In genomic region chr5:52476826-52477225, GRCm38 (mm10) we compare ENCODE assay signal across 7 mouse cellular contexts. TPM values are rescaled to one million over a fixed set of nuclear protein-coding genes. Genes with fewer than 3 reads are reported as not detected.
DNase-seq lines count a peak whose midpoint lies in the region; ATAC-seq and TF ChIP-seq lines count a peak whose summit lies in the region.

No protein-coding gene starts in this region.

- TF ChIP-seq CTCF in E14TG2a.4 (conservative IDR thresholded peaks at IDR 0.05; ENCODE audit: low read length), result no peak
- no peak for TF ChIP-seq CTCF in heart, postnatal 0 days (IDR thresholded peaks at IDR 0.05; ENCODE audit: low read depth)

- H3K4me3 ChIP-seq in E14TG2a.4 (replicated peaks; ENCODE audit: low read length), result peak overlapping the region; percentile 75
- H3K4me3 ChIP-seq in brown adipose tissue, adult 24 weeks (ENCODE audit: insufficient read depth, low read depth, low read length), result peak overlapping the region; percentile 46
- peak overlapping the region; percentile 47 for H3K4me3 ChIP-seq in heart, postnatal 0 days (ENCODE audit: low read depth, low read length)
- H3K4me3 ChIP-seq in liver, embryonic 13.5 days (replicated peaks), result peak overlapping the region; percentile 39; the same call in 1 of the 2 replicates

- peak overlapping the region; percentile 70 for H3K4me2 ChIP-seq in heart, postnatal 0 days (ENCODE audit: low read depth, low read length)
- peak overlapping the region; percentile 58 for H3K4me2 ChIP-seq in liver, embryonic 13.5 days

- DNase-seq in heart, postnatal 0 days (ENCODE audit: low spot score), result no peak
- no peak for DNase-seq in liver, embryonic 13.5 days
- no peak for DNase-seq in frontal cortex, postnatal 10 days (ENCODE audit: low spot score in 2 of 2)
- DNase-seq in adrenal gland, postnatal 4 days (ENCODE audit: low spot score in 2 of 2), result no peak

- no peaks in the 10 kb centered on the region for H3K36me3 ChIP-seq in E14TG2a.4 (ENCODE audit: insufficient read depth, low read length)
- no peaks in the 10 kb centered on the region for H3K36me3 ChIP-seq in heart, postnatal 0 days (replicated peaks; ENCODE audit: control insufficient read depth, insufficient read depth, low read length)
- no peaks in the 10 kb centered on the region for H3K36me3 ChIP-seq in liver, embryonic 13.5 days

- H3K27ac ChIP-seq in brown adipose tissue, adult 24 weeks (replicated peaks; ENCODE audit: low read depth, low read length), result no peak overlapping the region
- H3K27ac ChIP-seq in heart, postnatal 0 days (ENCODE audit: low read depth), result peak overlapping the region; percentile 83
- peak overlapping the region; percentile 50 for H3K27ac ChIP-seq in liver, embryonic 13.5 days

- H3K4me1 ChIP-seq in E14TG2a.4 (replicated peaks; ENCODE audit: low read depth, low read length), result peaks cover 20% of the 10 kb centered on the region
- H3K4me1 ChIP-seq in brown adipose tissue, adult 24 weeks (ENCODE audit: control insufficient read depth, insufficient read depth, insufficient read length, low read length), result no peaks in the 10 kb centered on the region
- peaks cover 10% of the 10 kb centered on the region; the same call in 1 of the 2 replicates for H3K4me1 ChIP-seq in heart, postnatal 0 days (ENCODE audit: control insufficient read depth, insufficient read depth)
- H3K4me1 ChIP-seq in liver, embryonic 13.5 days (replicated peaks), result no peaks in the 10 kb centered on the region

- peak overlapping the region; percentile 48 for H3K9ac ChIP-seq in heart, postnatal 0 days (replicated peaks; ENCODE audit: low read depth, low read length)
- no peak overlapping the region for H3K9ac ChIP-seq in liver, embryonic 13.5 days

- peaks cover 57% of the 10 kb centered on the region for H3K27me3 ChIP-seq in E14TG2a.4 (ENCODE audit: insufficient read depth, low read length)
- no peaks in the 10 kb centered on the region for H3K27me3 ChIP-seq in heart, postnatal 0 days (ENCODE audit: control insufficient read depth, insufficient read depth, low read length)
- H3K27me3 ChIP-seq in liver, embryonic 13.5 days, result peaks cover 4% of the 10 kb centered on the region

- H3K9me3 ChIP-seq in E14TG2a.4 (ENCODE audit: low read length), result peaks cover 18% of the 10 kb centered on the region
- 0 out of 2 replicates have a peak, but pooled peaks cover 6% of the 10 kb centered on the region for H3K9me3 ChIP-seq in heart, postnatal 0 days (replicated peaks; ENCODE audit: control insufficient read depth, low read length)
- H3K9me3 ChIP-seq in liver, embryonic 13.5 days (replicated peaks), result peaks cover 9% of the 10 kb centered on the region; the same call in 1 of the 2 replicates

- WGBS in heart, postnatal 0 days, result 8% methylated on average over 7 of the region's 7 CpGs
- WGBS in liver, embryonic 13.5 days (ENCODE audit: insufficient replicate concordance), result 8% methylated on average over 7 of the region's 7 CpGs

- peak; percentile 18; the same call in 1 of the 2 replicates for ATAC-seq in heart, postnatal 0 days (ENCODE audit: insufficient read depth, low read depth)
- no peak for ATAC-seq in liver, embryonic 13.5 days (ENCODE audit: low read depth)
- no peak for ATAC-seq in activated CD4-positive, CD25-positive, alpha-beta regulatory T cell, adult 4 months

- TF ChIP-seq EP300 in heart, postnatal 0 days (IDR thresholded peaks at IDR 0.05; ENCODE audit: low read depth), result no peak

RNA-seq across cellular contexts. Expression of gene Ccdc149, which starts 5.5 kb away (rescaled TPM):
- polyA plus RNA-seq in brown adipose tissue, adult 24 weeks (2012; ENCODE audit: insufficient read depth, insufficient read length, missing spikeins), result 1.8 and 2.1 TPM in 2 replicates
- total RNA-seq in heart, postnatal 0 days (2014; rRNA removed; ENCODE audit: low replicate concordance), result 2.2 and 3.1 TPM in 2 replicates
- polyA plus RNA-seq in heart, postnatal 0 days (2015; fragmentation: Nextera tagmentation; extraction: Ambion mirVana), result 2.6 and 3.1 TPM in 2 replicates
- polyA plus RNA-seq in liver, embryonic 13.5 days (2015; fragmentation: Nextera tagmentation; extraction: Ambion mirVana), result 0.50 and 0.62 TPM in 2 replicates
- polyA plus RNA-seq in activated CD4-positive, CD25-positive, alpha-beta regulatory T cell, adult 4 months (2017; shearing (Covaris generic)), result not detected
- total RNA-seq in adrenal gland, postnatal 4 days (2021), result 1 to 10 TPM; 7.9 to 8.2 TPM
